Mouse (Mus musculus): Measurements from ENCODE around the gene Rnf5.

The Rnf5 gene

GRCm38 (mm10) chr17:34604511-34605237 lies 1.2 kb upstream of the Rnf5 start:
- peak; percentile 76 for DNase-seq

GRCm38 (mm10) chr17:34604061-34604508 lies 595 bp upstream of the Rnf5 start, which contains the start of gene Agpat1:
Gene Agpat1, plus strand, starts transcription at chr17:34604262.
- peak; percentile 97 for DNase-seq

- DNase-seq, result no peak
Observed at GRCm38 (mm10) chr17:34601796-34602195, 1.7 kb downstream of the Rnf5 start.

- DNase-seq, result no peak
Observed at GRCm38 (mm10) chr17:34599891-34600290, 3.6 kb downstream of the Rnf5 start.

GRCm38 (mm10) chr17:34597566-34598095 lies 5.9 kb downstream of the Rnf5 start, which contains the start of gene Ager:
Gene Ager, plus strand, starts transcription at chr17:34597862.
- DNase-seq, result no peak

- DNase-seq, result no peak
Observed at GRCm38 (mm10) chr17:34596098-34596497, 7.4 kb downstream of the Rnf5 start.

GRCm38 (mm10) chr17:34593752-34594525 lies 9.6 kb downstream of the Rnf5 start:
- no peak for DNase-seq

- peak; percentile 42 for DNase-seq
Observed at GRCm38 (mm10) chr17:34592581-34593549, 10.6 kb downstream of the Rnf5 start.

- DNase-seq, result peak; percentile 86
Observed at GRCm38 (mm10) chr17:34591994-34592375, 11.5 kb downstream of the Rnf5 start.

GRCm38 (mm10) chr17:34591029-34591993 lies 12.2 kb downstream of the Rnf5 start, which contains the start of gene Pbx2:
Gene Pbx2, plus strand, starts transcription at chr17:34591266.
- peak; percentile 44 for DNase-seq

- DNase-seq, result no peak
Observed at GRCm38 (mm10) chr17:34590154-34590987, 13.1 kb downstream of the Rnf5 start.

GRCm38 (mm10) chr17:34589681-34590101 lies 13.8 kb downstream of the Rnf5 start, which contains the start of gene Gpsm3:
Gene Gpsm3, plus strand, starts transcription at chr17:34589806.
- DNase-seq, result peak; percentile 49

- DNase-seq, result no peak
Observed at GRCm38 (mm10) chr17:34589206-34589605, 14.3 kb downstream of the Rnf5 start.

- DNase-seq, result no peak
Observed at GRCm38 (mm10) chr17:34588767-34589166, 14.7 kb downstream of the Rnf5 start.

GRCm38 (mm10) chr17:34587814-34588213 lies 15.7 kb downstream of the Rnf5 start:
- DNase-seq, result no peak

GRCm38 (mm10) chr17:34587423-34587811 lies 16.1 kb downstream of the Rnf5 start:
- peak; percentile 99 for DNase-seq

GRCm38 (mm10) chr17:34586796-34587422 lies 16.6 kb downstream of the Rnf5 start:
- DNase-seq, result peak; percentile 73

GRCm38 (mm10) chr17:34585877-34586771 lies 17.4 kb downstream of the Rnf5 start:
- DNase-seq, result no peak
